Mouse (Mus musculus) heart, embryonic 16.5 days (tissue): ENCODE data around the gene Bfsp2. TPM values are rescaled to one million over a fixed set of nuclear protein-coding genes. Genes with fewer than 3 reads are reported as not detected.

Experiments
- ATAC-seq: fragments of 200-750 bp; cut with Nextera tagmentation; replicated peaks from 2 replicates; pipeline ENCODE4 v1.8.0; 2017; ENCODE audit warnings: moderate number of reproducible peaks; ENCODE audit not compliant: insufficient read depth, low FRiP score; ENCODE audit errors: extremely low read depth
- H3K27ac ChIP-seq: fragments of 300-500 bp; sonication (generic); 2 replicates; pipeline ENCODE4 v1.5.1; 2014; ENCODE audit warnings: mild to moderate bottlenecking, low read length, control low read depth, moderate library complexity
- H3K27me3 ChIP-seq: fragments of 300-500 bp; sonication (generic); 2 replicates; pipeline ENCODE4 v1.6.1; 2014; ENCODE audit warnings: low read length, mixed read lengths; ENCODE audit not compliant: control insufficient read depth, insufficient read depth
- H3K36me3 ChIP-seq: fragments of 300-500 bp; sonication (generic); 2 replicates; pipeline ENCODE4 v1.6.1; 2014; ENCODE audit not compliant: control insufficient read depth, insufficient read depth
- H3K4me1 ChIP-seq: fragments of 300-500 bp; sonication (generic); 2 replicates; pipeline ENCODE4 v1.6.1; 2014; ENCODE audit warnings: low read length, mixed read lengths; ENCODE audit not compliant: control insufficient read depth, insufficient read depth
- H3K4me2 ChIP-seq: fragments of 300-500 bp; sonication (generic); 2 replicates; pipeline ENCODE4 v1.6.1; 2014; ENCODE audit warnings: low read depth, mild to moderate bottlenecking, control low read depth, low read length
- H3K4me3 ChIP-seq: fragments of 300-500 bp; sonication (generic); 2 replicates; pipeline ENCODE4 v1.5.1; 2014; ENCODE audit warnings: mild to moderate bottlenecking, control low read depth, low read length
- H3K9ac ChIP-seq: fragments of 300-500 bp; sonication (generic); 2 replicates; pipeline ENCODE4 v1.6.1; 2014; ENCODE audit warnings: low read length, control low read depth
- H3K9me3 ChIP-seq: fragments of 300-500 bp; sonication (generic); replicated peaks from 2 replicates; pipeline ENCODE4 v1.6.1; 2016; ENCODE audit warnings: low read length; ENCODE audit not compliant: control insufficient read depth
- WGBS: fragments of 180-500 bp; shearing (Covaris S2); extraction: QIAGEN DNeasy Blood & Tissue Kit; methylation state at CpG from one replicate; pipeline ENCODE4 v1.1.7; 2014; 5-methylcytosine and 5-hydroxymethylcytosine counted together
- polyA plus RNA-seq: library from polyadenylated mRNA; unstranded; fragments of >200 nt; fragmentation: Nextera tagmentation; extraction: Ambion mirVana; gene quantifications from 2 replicates; pipeline ENCODE4 v1.2.1, GENCODE M21; 2015

The Bfsp2 gene
- polyA plus RNA-seq, 1 experiment from 2014 or later: 1.1 TPM

- no peak overlapping the region for H3K4me3 ChIP-seq
- H3K4me2 ChIP-seq: no peak overlapping the region
- no peak for ATAC-seq
- no peak overlapping the region for H3K9ac ChIP-seq
- H3K27me3 ChIP-seq: no peaks in the 10 kb centered on the region
- H3K4me1 ChIP-seq: peaks cover 15% of the 10 kb centered on the region
- no peaks in the 10 kb centered on the region for H3K9me3 ChIP-seq
- no peak overlapping the region for H3K27ac ChIP-seq
- WGBS: 83% methylated on average over 1 of the region's 1 CpGs
- H3K36me3 ChIP-seq: no peaks in the 10 kb centered on the region
Measured at GRCm38 (mm10) chr9:103504646-103505045, 24.4 kb upstream of the Bfsp2 start.

GRCm38 (mm10) chr9:103503586-103504298 lies 23.5 kb upstream of the Bfsp2 start:
- Histone ChIP-seq H3K9ac (no peak overlapping the region), H3K36me3 (no peaks in the 10 kb centered on the region), H3K4me3 (no peak overlapping the region), H3K4me2 (no peak overlapping the region), H3K27me3 (no peaks in the 10 kb centered on the region), H3K9me3 (no peaks in the 10 kb centered on the region), H3K27ac (no peak overlapping the region), H3K4me1 (peaks cover 15% of the 10 kb centered on the region)
- ATAC-seq: no peak
- 94% methylated on average over 3 of the region's 3 CpGs for WGBS

- no peak for ATAC-seq
- H3K27me3 ChIP-seq: no peaks in the 10 kb centered on the region
- no peaks in the 10 kb centered on the region for H3K9me3 ChIP-seq
- no peak overlapping the region for H3K9ac ChIP-seq
- peaks cover 15% of the 10 kb centered on the region for H3K4me1 ChIP-seq
- H3K36me3 ChIP-seq: no peaks in the 10 kb centered on the region
- 96% methylated on average over 2 of the region's 2 CpGs for WGBS
- no peak overlapping the region for H3K4me3 ChIP-seq
- no peak overlapping the region for H3K27ac ChIP-seq
- H3K4me2 ChIP-seq: no peak overlapping the region
Measured at GRCm38 (mm10) chr9:103502655-103503054, 22.4 kb upstream of the Bfsp2 start.

- ATAC-seq: peak; percentile 49; the same call in 1 of the 2 replicates
- Histone ChIP-seq H3K9ac (peak overlapping the region; percentile 33; the same call in 1 of the 2 replicates), H3K27ac (0 out of 2 replicates have a peak overlapping the region, but pooled peaks have one; percentile 31), H3K27me3 (no peaks in the 10 kb centered on the region), H3K4me1 (peaks cover 15% of the 10 kb centered on the region), H3K9me3 (no peaks in the 10 kb centered on the region), H3K4me3 (no peak overlapping the region; the same call in 1 of the 2 replicates), H3K4me2 (peak overlapping the region; percentile 43), H3K36me3 (no peaks in the 10 kb centered on the region)
- WGBS: 10% methylated on average over 14 of the region's 14 CpGs
Measured at GRCm38 (mm10) chr9:103501861-103502364, 21.7 kb upstream of the Bfsp2 start.

- Histone ChIP-seq H3K9ac (no peak overlapping the region), H3K4me2 (no peak overlapping the region), H3K4me3 (no peak overlapping the region), H3K9me3 (no peaks in the 10 kb centered on the region), H3K4me1 (peaks cover 16% of the 10 kb centered on the region), H3K27me3 (no peaks in the 10 kb centered on the region), H3K27ac (no peak overlapping the region), H3K36me3 (no peaks in the 10 kb centered on the region)
- WGBS: 86% methylated on average over 18 of the region's 18 CpGs
- no peak for ATAC-seq
Measured at GRCm38 (mm10) chr9:103499366-103499765, 19.1 kb upstream of the Bfsp2 start.

- no peak for ATAC-seq
- H3K27ac ChIP-seq: no peak overlapping the region
- H3K27me3 ChIP-seq: no peaks in the 10 kb centered on the region
- no peak overlapping the region for H3K9ac ChIP-seq
- no peaks in the 10 kb centered on the region for H3K9me3 ChIP-seq
- H3K4me2 ChIP-seq: no peak overlapping the region
- 56% methylated on average over 8 of the region's 8 CpGs for WGBS
- H3K4me3 ChIP-seq: no peak overlapping the region
- H3K4me1 ChIP-seq: peaks cover 16% of the 10 kb centered on the region
- no peaks in the 10 kb centered on the region for H3K36me3 ChIP-seq
Measured at GRCm38 (mm10) chr9:103498699-103499098, 18.5 kb upstream of the Bfsp2 start.

GRCm38 (mm10) chr9:103495391-103495790 lies 15.2 kb upstream of the Bfsp2 start:
- Histone ChIP-seq H3K4me3 (no peak overlapping the region), H3K4me2 (no peak overlapping the region), H3K27me3 (no peaks in the 10 kb centered on the region), H3K27ac (no peak overlapping the region), H3K9me3 (no peaks in the 10 kb centered on the region), H3K9ac (no peak overlapping the region), H3K36me3 (no peaks in the 10 kb centered on the region), H3K4me1 (peaks cover 18% of the 10 kb centered on the region)
- WGBS: 66% methylated on average over 11 of the region's 11 CpGs
- ATAC-seq: no peak

- Histone ChIP-seq H3K27ac (peak overlapping the region; percentile 62), H3K4me3 (no peak overlapping the region), H3K9ac (0 out of 2 replicates have a peak overlapping the region, but pooled peaks have one; percentile 26), H3K36me3 (no peaks in the 10 kb centered on the region), H3K4me2 (peak overlapping the region; percentile 26; the same call in 1 of the 2 replicates), H3K4me1 (peaks cover 21% of the 10 kb centered on the region), H3K9me3 (no peaks in the 10 kb centered on the region), H3K27me3 (no peaks in the 10 kb centered on the region)
- WGBS: 23% methylated on average over 7 of the region's 7 CpGs
- ATAC-seq: peak; percentile 75
Measured at GRCm38 (mm10) chr9:103494346-103495020, 14.3 kb upstream of the Bfsp2 start.

GRCm38 (mm10) chr9:103491985-103492384 lies 11.8 kb upstream of the Bfsp2 start:
- H3K27me3 ChIP-seq: no peaks in the 10 kb centered on the region
- no peak overlapping the region for H3K9ac ChIP-seq
- no peak overlapping the region for H3K4me2 ChIP-seq
- H3K4me1 ChIP-seq: peaks cover 33% of the 10 kb centered on the region
- no peak overlapping the region for H3K4me3 ChIP-seq
- H3K36me3 ChIP-seq: no peaks in the 10 kb centered on the region
- no peaks in the 10 kb centered on the region for H3K9me3 ChIP-seq
- whole genome bisulfite sequencing: 42% methylated on average over 8 of the region's 8 CpGs
- no peak for ATAC-seq
- H3K27ac ChIP-seq: 0 out of 2 replicates have a peak overlapping the region, but pooled peaks have one; percentile 2
